Mouse (Mus musculus): Measurements from ENCODE around the gene Gtf2f1.

- no peak for TF ChIP-seq CTCF (IDR thresholded peaks at IDR 0.05; ENCODE audit: control insufficient read depth, insufficient read depth, insufficient replicate concordance, low read depth, low read length)
- TF ChIP-seq POLR2A (IDR thresholded peaks at IDR 0.05; ENCODE audit: control insufficient read depth, low read depth, low read length), result peak; percentile 66
Measured at GRCm38 (mm10) chr17:57031661-57032420, 20.8 kb upstream of the Gtf2f1 start.
